Mouse (Mus musculus) A20 (cell line): ENCODE results near the gene Extl2.

ENCODE experiments used
- DNase-seq: peaks from one replicate; pipeline ENCODE4 v3.0.0-alpha.2; 2011; ENCODE audit warnings: low read depth, low spot score

Extl2 gene

DNA sequence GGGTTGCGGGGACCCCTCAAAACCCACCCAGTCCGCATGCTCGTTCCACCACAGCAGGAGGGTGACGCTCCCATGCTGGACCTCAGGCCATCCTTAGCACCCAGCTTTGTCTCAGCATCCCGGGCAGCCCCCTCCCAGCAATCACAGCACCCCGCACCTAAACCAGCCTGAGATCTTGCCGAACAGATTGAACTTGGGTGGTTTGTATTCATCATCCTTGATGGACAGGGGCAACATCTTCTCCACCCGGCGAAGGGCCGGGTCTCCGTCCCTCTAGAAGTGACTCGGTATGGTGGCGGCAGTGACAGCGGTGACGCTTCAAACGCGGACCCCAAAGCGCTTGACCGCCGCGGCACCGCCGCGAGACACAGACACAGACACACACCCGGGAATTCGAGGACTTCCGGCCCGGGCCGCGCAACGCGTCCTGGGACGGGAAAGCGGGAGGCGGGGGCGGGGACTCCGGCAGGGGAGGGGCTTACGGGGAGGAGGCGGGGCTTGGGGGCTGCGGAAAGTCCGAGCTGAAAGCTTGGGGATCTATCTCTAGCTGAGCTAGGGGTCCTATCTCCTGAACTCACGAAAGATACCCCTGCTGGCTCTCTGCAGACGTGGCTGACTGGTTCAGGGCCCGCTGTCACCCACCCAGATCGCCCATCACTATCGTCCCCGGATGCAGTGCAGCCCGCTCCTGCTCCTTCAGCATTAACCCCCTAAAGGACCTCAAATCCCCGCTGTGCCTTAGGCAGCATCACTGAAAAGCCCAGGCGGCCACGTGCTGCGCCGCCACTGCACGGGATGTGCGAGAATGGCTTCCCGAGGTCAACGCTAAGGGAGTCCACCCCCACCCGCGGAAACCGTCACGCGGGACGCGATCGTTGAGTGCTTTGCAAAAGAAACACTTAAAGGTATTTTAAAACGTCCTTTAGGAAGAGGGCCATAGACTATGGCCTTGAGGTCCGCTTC is at the start of gene Extl2, which contains the start of gene Slc30a7:
Gene Extl2, plus strand, starts transcription at position 485 of the 963 bp plus-strand sequence.
Gene Slc30a7, minus strand, starts transcription at position 429 of the 963 bp plus-strand sequence.
- DNase-seq = peak; percentile 91

DNA sequence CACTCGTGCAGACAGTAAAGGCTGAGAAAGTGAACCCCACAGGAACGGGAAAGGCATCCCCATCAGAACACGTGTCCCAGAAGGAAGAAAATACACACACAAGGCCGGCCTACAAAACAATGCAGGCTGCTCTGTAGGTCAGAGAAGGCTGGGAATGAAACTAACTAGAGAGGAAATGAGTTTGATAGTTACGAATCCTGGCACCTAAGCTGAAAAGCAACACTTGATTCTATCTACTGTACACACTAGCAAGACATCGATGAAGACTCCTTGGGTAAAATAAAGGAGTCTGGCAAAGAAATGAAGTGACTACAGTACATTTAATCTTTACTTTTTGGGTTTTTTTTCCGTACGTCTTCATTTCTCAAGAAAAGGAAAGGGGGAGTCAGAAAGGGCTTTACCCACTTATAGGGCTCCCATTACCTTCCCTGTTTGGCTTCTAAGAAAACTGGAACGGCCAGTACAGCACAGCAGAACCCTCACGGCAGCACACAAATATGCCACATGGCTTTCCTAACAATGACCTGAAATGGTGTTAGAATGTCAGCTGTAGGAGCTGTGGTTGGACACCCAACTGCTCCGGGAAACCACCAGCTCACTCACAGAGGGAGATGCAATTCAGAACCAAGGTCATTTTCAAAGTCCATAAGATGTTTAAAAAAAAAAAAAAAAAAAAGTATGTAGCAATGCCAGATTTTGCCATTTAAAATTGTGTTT is 45.8 kb upstream of the Extl2 start:
- DNase-seq = no peak

DNA sequence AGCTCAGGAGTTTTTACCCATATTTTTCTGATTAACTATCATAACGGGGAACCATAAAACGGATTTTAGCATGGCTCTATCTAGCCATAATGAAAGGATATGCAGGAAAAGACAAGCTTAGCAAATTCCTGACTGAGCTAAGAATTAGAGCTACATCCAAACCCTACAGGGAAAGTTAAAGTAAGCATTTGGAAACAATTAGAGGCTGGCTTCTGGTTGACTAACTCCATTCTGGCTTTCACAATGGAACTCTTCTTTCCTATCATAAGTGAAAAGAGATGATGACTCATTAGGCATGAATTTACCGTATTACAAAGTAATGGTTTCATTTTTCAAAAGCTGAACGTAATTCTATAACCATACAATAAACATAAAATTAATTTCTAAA is 45.2 kb upstream of the Extl2 start:
- DNase-seq = no peak

DNA sequence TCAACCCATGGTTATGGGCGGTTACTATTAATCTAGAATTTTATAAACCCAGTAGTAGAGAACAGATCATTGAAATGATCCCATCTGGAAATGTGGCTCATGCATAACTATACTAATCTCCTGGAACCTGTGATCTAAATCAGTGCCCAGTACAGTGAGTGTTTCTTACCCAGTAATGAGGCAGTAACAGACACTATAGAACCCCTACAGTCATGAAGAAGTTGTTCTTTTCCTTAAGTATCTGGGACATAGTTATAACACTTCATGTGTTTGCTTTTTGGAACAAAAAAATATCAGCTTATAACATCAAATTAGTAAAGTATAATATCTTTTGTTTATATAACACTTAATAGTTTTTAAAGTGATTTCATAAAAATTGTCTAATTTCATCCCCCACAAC is 43.7 kb upstream of the Extl2 start:
- no peak for DNase-seq

DNA sequence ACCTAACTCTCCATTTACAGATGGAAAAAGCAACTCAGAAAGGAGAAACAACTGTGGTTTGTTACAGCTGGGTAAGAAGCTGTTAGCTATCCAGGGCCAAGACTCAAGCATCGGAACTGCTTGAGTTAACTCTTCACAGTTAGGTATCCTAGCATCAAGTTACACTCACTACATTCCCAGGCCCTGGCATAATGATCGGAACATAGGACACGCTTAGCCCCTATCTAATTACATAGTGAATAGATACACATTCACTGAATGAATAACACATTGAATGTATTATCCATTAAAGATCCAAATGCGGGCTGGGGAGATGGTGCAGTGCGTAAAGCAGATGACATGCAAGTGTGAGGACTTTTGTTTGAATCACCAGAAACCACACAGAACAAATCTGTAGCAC is 43.2 kb upstream of the Extl2 start:
- no peak for DNase-seq

DNA sequence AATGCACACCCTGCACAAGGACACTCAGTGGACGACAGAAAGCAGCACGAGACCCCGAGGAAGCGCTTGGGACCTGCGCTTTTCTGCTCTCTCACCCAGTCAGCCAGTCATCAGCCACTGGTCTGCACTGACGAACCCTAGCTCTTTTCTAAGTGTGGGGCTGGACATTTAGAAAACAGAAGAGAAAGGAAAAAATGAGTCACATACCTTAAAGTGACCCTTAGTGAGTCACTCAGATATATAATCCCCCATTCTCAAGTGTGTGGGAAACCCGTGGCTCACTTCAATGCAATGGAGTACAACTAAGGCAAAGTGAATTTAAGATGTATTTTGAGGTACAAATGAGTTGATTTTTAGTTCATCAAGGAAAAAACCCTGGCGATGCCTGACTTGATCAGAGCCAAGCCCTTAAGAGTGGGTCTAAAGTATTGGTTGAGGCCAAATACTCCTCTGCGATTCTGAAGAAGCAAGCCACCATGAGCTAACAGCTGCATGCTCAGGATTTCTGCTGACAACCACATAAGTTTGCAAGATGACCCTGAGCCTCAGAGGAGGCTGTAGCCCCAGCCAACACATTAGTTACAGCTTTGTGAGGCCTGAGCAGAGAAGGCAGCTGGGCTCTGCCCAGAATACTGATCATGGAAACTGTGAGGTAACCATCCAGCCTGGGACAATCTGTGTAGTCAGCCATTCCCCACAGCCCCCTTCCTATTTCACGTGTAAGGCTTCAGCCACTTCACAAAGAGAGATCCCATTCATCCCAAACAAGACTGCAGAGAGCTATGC is 38.3 kb upstream of the Extl2 start:
- DNase-seq = no peak

DNA sequence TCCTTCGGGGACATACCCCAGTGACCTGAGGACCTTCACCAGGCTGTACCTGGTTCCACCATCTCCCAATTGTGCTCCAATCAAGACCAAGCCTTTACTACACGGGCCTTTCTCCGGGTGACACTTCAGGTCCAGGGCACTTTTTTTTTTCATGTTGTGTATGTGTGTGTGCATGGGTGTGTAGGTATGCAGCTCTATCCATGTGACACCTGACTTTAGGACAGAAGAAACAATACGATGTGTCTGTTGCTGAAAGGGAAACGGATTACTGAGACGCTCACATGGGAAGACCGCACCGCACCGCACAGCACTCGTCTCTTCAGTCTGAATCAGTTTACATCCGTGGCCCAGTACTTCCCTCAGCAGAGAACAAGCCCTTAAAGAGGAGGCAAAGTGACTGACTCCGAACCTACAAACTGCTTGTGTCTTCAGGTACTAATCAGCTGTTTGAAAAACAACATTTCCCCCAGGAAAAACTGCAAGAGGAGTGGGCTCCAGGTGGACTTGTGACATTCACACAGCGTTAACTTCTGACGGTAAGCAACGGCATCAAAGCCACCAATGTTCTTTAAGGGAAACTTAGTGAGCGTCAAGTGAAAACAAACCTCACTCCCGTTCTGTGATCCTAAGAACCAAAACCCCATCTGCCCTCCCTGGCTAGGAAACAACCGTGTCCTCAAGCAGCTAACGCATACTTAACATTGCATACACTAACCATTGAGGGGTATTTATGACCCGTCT is 36.0 kb upstream of the Extl2 start:
- DNase-seq = no peak

DNA sequence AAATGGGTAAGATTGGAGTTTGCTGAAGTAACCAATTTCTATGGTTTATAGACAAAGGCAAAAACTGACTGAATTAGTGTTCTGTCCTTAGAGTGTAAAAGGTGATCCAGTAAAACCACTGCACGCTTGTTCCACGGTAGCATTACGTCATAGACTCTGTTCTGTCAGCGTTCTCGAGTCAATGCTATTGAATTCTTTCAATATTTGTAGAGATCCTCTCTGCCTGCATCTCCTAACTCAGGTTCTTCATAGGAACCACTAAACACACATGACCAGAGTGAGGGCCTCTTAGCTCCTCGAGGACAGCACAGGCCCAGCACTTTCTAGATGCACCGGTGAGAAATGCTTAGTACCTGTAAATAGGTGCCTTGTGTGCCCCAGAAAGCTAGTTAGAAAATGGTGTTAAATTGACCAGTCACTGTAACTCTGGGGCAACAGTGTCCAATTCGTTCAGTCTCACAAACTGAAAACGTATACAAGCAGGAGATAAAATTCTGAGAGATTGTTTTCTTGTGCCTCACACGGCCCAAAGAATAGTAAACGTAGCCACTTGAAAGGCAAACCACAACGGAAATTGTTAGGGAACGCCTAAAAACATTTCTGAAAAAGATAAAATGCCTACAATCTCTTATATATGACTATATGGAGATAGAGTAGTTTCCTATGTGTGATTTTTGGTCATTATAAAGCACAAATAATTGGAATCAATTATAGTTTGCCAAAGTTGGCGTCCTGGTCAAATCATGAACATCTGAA is 35.2 kb upstream of the Extl2 start:
- DNase-seq = no peak

DNA sequence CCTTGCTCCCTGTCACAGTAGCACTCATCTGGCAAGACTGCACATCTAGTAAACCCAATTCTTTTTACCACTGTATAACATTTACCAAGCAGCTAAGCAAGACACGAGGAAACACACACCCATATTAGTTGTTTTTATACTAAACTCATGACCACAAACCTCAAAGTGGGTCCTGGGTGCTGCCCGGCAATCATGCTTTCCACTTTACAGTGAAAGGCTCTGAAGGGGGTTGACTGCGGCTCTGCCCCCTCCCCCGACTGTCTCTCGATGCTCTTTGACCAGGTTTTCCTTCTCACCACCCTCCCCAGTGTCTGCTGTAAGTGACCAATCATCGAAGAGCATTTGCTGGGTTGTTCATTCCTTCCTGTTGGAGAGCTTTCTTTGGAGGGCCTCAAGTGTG is 33.0 kb upstream of the Extl2 start:
- no peak for DNase-seq

DNA sequence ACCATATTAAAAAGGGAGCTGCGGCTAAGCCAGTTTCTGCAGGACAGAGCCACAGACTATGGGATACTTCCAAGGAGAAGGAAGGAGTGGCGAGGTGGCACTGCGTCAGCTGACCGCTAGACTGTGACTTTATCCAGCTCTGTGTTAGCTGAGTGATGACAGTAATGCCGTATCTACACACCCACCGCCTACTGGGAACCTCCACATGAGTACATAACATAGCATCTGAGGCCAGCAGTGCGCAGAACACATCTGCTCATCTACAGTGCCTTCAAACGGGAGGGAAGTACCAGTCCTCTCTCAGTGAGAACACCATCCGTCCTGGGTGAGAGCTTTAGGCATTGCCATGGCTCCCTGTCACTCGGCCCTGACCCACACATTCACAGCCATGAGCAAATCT is 32.3 kb upstream of the Extl2 start:
- no peak for DNase-seq

DNA sequence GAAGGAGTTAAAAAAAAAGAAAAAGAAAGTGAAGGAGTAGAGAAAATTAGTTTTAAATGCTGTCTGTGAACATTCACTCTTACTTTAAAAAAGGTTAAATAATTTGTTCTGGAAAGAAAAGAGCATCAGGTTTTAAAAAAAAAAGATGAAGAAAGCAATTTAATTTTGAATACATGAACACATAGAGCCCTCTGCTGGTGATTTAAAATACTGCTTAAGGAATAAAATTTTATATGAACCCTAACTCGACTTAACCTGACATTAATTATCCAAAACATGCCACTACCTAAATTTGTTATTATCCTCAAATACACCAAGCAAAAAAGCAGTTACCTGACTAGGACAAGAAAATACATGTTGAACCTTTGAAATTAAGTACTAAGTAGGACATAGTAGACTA is 28.3 kb upstream of the Extl2 start:
- DNase-seq = peak; percentile 39

DNA sequence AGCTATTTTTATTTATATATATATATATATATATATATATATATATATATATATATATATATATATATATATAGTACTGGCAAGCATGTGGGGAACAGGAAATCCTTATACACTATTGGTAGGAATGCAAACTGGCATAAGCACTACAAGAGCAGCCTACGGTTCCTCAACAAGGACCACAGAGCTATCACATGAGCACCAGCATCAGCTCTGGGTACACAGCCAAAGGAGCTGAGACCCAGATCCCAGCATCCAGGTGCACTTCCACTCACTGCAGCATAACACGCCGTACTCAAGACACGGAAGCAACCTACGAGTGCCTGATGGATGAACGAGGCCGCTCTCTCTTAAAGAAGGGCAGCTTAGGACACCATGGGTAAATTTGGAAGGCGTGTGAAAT is 24.0 kb upstream of the Extl2 start:
- DNase-seq = no peak

DNA sequence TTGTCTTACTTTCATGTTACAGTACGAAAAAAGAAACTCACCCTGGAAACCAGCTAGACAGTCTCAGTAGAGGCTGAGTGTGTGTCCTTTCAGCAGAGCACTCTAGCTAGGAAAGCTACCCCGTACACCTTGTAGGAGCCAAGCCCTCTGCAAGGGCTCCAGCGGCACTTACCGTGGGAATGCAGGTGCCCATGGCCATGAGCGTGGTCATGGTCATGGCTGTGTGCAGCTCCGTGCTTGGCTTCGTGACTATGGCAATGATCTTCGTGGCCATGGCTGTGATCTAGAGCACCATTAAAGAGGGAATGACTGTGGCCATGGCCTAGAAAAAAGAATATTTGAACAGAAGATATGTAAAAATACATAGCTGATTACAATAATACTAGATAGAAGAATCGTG is 22.6 kb upstream of the Extl2 start:
- no peak for DNase-seq

DNA sequence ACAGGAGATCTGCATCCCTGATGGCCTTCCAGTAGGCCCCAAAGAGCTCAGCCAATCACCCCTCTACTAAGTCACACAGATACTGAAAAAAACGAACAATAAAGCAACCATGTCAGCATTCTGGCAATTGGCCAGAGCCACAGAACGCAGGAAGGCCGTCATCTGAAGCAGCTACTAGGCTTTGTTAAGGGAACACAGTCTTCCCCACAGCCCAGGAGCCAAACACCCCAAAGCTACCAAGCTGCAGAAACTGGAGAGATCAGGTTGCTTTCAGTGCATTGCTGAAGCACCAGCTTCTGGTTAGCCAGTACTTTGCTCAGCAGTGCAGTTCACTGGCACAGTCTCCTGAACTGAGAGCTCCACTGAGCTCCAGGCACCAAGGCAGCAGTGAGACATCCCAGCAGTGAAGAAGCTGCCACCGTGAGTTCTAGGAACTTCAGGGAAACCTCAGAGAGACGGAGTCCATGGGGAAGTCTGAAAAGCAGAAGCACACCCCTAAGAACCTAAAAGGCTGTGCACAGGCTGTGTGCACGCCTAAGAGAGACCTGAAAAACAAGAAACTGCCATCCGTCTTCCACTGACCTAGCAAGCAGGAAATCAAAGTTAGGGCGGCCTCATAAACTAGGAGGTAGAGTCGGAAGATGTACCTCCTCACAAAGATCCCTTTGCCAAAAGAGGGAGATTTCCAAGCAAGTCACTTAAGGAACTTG is 21.9 kb upstream of the Extl2 start:
- no peak for DNase-seq

DNA sequence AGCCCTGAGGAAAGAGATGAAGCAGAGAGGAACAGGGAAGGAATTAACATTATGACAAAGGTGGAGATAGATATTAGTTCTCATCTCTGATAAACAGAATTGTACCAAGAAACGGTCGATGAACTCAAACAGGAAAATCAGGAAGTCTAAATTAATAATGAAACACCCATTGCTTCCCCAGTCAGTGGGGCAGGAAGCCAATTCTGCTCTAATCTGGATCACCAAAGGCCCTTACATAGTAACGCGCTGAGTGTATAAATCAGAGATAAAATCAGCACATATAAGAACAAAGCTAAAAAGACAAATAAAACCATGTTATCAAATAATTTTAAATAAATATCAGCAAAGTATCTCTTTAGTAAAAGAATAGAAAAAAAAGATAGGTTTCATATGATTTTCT is 15.2 kb upstream of the Extl2 start:
- peak; percentile 24 for DNase-seq

DNA sequence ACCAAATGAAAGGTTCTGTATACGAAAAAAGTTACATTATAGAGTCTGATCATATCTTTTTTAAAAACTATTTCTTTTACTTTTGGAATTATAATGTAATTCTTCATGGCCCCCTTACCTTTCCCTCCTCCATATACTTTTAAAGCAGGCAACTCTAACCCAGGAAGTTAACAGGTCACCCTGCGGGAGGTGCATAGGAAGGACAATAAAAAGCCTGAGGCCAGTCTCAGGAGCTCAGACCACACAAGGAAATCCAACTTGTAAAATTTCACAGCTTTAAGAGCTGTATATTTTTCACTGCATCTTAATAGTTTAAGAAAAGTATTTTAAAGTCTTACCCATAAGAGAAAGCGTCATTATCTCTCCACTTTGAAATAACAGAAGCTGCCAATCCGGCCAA is 14.7 kb upstream of the Extl2 start:
- no peak for DNase-seq

DNA sequence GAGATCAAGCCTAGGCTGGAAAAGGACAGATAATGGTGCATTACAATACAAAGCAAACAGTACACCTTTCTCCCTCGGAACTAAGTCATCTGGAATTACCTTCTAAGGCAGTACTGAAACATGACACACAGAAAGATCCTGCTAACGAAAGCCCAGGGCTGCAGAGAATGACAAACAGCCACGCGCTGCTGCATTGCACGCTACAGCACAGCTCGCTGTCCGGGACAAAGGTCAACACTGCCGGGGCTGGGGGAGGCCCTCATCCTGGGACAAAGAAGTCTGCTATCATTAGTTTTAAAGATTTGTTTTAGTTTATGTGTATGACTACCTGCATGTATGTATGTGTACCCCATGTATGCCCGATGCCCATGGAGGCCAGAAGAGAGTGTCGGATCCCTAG is 14.2 kb upstream of the Extl2 start:
- DNase-seq = no peak

DNA sequence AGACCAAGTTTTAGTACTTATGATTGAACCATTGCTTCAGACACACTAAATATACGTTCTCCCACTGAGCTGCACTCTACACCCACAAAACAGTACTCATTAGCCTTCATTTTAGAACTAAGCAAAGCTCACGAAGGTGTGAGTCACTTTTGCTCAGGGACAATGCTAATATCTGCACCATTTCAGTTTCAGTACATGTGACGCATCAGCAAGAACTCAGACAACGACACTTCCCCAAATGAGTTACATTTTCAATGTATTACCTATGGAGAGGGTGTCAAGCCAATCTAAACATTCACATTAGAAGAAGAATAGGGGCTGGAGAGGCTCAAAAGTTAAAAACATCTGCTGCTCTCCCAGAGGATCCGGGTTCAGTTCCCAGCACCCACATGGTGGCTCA is 10.3 kb upstream of the Extl2 start:
- peak; percentile 79 for DNase-seq

DNA sequence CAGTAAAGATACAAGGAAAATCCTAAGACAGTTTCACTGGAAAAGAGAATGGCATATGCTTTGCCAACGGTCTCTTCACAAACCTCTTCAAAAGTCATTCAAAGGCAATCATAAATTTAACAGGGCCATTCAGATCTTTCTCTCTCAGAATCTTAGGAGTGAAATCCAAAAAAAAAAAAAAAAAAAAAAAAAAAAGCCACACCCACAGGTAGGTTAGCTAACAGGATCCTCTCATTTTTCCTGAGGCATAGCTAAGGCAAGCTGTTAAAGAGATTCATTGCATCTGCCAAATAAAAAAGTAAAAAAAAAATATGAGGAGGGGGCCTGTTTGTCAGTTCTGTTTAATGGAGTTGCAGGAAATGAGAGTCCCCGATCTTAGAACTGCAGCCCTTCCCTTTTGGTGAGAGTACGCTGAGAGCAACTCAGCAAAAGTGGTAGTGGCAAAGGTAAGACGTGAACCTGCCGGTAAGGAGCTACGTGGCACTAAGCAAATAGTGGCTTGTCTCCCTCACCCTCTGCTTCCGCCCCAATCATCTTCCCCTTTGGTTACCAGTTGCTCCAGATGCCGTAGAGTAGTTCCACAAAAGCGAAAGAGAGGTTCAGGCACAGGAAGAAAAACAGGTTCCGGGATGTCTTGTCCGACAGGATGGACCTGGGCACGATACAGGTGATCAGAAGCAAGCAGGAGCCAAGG is 831 bp upstream of the Extl2 start:
- peak; percentile 81 for DNase-seq
